Mouse (Mus musculus): ENCODE results near the gene Acbd4.

The Acbd4 gene

DNA sequence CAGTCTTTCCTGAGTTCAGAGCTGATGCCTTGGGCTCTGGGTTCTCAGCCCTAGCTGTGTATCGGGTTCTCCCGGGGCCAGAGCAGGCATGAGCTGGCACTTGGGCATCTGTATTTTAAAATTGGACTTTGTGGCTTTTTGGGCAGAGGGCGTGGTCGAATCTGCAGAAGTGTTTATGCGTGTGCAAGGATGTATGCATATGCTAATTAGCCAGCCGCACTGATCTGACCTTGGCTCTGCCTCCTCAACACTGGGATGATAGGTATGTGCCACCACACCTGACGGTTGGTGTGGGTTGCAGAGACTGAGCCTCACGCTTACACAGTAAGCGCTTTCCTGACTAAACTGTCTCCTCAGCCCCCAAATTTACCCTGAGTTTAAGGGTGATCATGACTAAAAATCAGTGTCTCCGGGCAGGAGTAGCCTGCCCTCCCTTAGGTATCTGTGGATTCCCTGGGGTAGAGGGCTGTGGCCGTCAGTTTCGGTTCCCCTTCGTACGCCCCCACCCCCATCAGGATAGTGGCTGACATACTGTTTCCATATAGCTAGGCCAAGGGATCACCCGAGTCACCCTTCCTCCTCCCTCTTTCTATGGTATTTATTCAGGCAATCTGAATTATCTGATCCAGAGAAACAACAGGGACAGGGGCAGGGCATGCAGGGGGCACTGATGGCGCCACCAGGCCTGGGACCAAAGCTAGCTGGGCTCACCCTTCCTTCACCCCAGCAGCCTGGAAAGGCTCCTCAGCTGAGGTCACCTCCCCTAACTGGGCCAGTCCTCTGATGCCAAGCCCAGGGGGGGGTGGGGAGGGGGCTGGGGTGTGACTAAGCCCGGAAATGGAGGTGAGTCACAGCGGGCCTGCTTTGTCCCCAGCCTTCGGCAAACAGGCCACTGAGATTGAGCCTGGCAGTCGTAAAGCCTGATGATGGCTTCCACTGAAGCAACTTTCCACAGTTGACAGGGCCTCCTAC lies 7.3 kb upstream of the Acbd4 start:
- DNase-seq, result no peak

- no peak for DNase-seq
Measured at GRCm38 (mm10) chr11:103095107-103095670, 6.3 kb upstream of the Acbd4 start.

- DNase-seq, result no peak
Measured at GRCm38 (mm10) chr11:103095801-103096200, 5.7 kb upstream of the Acbd4 start.

- no peak for DNase-seq
Measured at GRCm38 (mm10) chr11:103096979-103097894, 4.2 kb upstream of the Acbd4 start.

DNA sequence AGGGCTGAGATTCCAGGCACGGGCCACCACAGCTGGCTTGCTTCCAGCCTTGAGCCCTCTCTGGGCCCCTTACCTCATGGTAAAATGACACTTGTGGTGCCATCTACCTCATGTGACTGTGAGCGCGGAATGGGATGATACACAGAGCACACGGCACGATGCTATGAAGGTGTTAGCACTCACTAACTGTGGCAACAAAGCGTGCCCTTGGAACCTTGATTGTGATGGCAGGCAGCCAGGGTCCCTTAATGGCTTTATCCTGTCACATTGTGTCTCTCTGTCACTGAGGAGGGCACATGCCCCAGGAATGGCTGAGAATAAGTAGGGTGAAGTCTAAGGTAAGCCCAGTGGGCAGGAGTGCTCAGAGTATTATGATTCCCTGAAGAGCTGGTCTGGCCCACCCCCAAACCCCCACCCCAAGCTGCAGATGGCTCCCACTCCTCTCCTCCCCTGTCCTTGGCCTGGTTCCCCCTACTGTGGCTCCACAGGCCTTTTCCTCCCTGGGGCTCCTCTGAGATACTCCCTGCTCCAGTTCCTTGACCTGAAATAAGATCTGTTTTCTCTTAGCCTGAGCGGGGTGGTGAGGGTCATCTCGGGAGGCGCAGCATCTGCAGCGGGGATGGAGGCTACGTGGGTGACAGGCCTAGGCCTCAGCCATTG lies 2.8 kb upstream of the Acbd4 start:
- no peak for DNase-seq

- DNase-seq, result no peak
Measured at GRCm38 (mm10) chr11:103099352-103099940, 2.0 kb upstream of the Acbd4 start.

DNA sequence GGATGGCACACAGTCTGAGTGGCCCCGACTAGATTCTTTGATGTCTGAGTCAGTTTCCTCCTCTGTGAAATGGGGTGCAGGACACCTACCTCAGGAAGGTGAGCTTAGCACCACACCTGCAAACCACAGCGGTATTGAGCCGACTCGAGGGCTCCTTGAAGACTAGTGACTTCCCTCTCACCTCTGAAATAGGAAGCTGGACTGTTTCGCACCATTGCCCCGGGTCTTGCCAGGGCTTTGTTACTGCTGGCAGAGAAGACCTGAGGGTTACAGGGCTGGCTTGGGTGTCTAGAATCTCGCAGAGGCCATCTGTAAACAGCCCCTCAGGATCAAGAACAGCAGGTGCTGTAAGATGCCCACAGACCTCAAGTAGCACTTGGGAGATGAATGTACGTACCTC lies 1.1 kb upstream of the Acbd4 start:
- DNase-seq, result no peak

GRCm38 (mm10) chr11:103101866-103102501 lies 502 bp downstream of the Acbd4 start:
- peak; percentile 84 for DNase-seq

DNA sequence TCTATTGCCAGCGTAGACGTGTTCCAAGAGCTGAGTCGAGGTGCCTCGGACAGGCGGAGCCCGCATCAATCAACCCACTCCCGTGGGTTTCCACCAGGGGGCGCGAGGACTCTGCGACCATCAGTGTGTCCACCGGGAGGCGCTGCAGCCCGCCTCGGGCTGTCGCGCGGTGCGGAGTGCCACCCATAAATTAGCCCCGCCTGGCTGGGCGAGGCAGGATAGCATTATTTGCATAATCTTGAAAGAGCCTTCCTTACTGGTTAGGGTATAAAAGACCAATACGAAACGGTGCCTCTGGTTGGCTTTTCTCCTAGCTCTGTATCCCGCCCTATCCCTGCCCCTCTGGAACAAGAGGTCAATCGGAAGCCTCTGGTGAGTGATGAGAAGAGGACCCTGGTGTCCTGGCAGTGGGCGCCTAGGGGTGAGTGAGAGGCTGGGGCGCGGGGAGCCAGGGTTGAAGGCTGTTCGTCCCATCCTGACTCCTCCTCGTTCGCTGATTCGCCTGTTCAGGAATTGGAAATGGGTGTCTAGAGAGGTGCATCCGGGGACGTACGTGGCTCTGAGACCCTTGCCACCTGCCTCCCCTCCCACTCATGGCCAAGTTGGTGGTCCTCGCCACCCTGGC lies 1.4 kb downstream of the Acbd4 start:
- DNase-seq, result peak; percentile 98

DNA sequence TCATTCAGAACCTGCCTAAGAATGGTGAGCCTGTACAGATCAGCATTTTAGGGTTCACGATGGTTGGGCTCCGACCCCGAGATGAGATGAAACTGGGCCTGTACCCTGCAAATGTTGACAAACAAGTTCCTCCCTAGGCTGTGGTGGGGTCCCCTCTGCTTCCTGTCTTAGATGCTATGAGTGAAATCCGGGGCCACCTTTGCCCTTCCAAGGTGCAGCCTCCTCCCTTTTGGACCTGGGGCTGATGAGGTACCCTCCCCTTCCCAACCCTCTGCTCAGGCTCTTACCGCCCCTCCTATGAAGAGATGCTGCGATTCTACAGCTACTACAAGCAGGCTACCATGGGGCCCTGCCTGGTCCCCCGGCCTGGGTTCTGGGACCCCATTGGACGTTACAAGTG lies 2.1 kb downstream of the Acbd4 start:
- DNase-seq, result no peak

DNA sequence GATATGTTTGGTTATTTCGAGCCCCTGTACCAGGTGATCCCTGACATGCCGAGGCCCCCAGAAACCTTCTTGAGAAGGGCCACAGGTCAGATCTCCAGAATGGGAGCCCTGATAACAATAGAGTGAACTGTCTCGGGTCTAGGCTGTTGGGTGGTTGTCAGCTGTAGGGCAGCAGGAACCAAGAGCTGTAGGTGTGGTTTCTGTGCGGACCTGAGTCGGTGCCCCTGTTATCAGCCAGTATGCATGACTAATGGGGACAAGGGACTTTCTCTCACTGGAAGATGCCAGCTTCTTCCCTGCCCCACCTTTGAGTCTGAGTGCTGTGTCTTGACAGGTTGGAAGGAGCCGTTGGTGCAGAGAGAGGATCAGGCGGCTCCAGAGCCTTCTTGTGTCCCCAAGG lies 3.0 kb downstream of the Acbd4 start:
- no peak for DNase-seq

GRCm38 (mm10) chr11:103105180-103105725 lies 3.8 kb downstream of the Acbd4 start:
- no peak for DNase-seq

DNA sequence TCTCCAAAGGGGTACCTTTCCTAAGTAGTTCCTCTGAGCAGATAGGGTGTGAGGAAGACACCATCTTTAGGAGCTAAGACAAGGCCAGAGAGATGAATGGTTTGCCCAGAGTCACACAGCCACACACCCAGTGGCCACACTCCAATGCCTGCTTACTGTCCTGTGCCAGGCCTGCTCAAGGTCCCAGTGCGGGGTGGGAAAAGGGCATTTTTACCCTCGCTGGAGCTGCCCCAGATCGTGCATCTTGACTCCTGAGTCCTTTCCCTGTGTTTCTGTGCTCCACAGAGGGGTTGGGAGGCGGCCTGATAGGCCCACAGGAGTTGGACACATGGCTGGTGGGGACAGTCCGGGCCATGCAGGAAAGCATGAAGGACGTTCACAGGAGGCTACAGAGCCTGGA lies 4.3 kb downstream of the Acbd4 start:
- no peak for DNase-seq

GRCm38 (mm10) chr11:103106386-103106785 lies 4.9 kb downstream of the Acbd4 start:
- no peak for DNase-seq

DNA sequence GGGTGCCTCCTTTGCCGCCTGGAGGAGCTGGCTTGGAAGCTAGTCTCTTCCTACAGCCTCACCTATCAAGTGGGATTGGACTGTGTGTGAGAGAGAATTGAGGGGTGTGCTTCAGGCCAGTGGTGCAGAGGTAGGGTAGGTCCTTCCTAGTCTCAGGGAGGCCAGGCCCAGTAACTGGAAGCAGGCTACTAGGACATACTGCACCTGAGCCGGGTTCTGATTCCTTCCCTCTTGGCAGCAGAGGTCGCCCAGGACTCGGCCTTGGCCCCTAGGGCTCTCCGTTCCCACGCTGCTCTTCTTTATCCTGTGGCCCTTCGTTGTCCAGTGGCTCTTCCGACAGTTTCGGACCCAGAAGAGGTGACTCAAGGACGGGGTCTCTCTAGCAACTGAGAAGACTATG lies 9.8 kb downstream of the Acbd4 start:
- DNase-seq, result no peak

DNA sequence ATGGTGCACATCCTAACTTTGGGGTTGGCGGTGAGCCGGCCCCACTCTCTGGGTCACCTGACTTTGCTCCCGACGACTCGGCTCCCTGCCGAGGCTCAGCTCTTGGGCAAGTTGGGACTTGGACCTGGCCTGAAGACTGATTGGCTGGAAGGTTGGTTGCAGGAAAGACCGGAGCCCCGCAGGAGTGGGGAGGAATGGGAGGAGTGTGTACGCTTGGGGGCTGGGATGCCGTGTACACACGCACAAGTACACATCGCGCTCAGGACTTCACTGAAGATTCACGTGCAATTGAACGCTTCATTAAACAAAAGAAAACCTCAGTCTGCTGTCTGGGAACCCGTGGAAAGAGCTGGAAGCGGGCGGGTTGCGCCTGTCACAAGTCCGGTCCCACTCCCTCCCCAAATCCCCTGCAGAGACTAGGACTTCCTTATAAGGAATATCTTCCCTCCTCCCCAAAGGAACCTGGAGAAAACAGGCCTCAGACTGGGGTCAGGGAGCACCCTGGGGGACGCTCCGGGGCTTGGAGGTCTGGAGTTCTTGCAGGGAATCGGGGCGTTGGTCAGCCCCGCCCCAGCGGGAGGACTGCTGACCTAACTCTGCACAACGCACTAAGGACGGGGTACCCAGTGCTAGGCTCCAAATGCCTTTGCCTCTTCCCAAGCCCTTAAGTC lies 10.5 kb downstream of the Acbd4 start:
- DNase-seq, result peak; percentile 90

GRCm38 (mm10) chr11:103112552-103112912 lies 11.1 kb downstream of the Acbd4 start:
- DNase-seq, result no peak

- DNase-seq, result no peak
Measured at GRCm38 (mm10) chr11:103113005-103113404, 11.5 kb downstream of the Acbd4 start.

- DNase-seq, result no peak
Measured at GRCm38 (mm10) chr11:103113771-103114170, 12.3 kb downstream of the Acbd4 start.

DNA sequence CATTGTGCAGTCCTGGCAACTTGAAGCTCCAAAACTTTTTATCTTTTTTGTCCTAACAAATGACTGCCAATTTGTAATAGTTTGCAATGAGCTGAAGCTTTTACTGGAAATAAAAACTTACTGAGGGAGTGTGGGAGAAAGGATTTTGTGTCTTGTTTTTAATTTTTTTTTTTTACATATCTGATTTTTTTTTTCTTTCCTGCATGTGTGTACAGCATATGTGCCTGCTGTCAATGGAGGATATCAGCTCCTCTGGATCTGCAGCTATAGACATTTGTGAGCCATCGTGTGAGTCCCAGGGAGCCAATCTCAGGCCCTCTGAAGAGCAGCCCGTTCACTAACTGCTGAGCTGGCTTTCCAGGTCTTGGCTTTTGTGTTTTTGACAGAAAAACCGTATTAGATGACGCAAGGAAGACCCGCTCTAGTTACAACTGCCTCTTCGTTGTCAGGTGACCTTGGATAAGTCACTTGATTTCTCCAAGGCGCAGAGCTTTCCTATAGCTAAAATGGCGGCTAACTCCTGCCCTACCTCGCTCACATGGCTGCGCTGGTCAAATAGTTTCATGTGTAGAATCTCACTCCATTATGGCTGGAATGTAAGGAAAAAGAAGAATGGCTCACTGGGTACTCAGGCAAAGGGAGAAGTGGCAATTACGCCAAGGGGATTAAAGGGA lies 12.9 kb downstream of the Acbd4 start:
- no peak for DNase-seq
